In the genomic region with DNA sequence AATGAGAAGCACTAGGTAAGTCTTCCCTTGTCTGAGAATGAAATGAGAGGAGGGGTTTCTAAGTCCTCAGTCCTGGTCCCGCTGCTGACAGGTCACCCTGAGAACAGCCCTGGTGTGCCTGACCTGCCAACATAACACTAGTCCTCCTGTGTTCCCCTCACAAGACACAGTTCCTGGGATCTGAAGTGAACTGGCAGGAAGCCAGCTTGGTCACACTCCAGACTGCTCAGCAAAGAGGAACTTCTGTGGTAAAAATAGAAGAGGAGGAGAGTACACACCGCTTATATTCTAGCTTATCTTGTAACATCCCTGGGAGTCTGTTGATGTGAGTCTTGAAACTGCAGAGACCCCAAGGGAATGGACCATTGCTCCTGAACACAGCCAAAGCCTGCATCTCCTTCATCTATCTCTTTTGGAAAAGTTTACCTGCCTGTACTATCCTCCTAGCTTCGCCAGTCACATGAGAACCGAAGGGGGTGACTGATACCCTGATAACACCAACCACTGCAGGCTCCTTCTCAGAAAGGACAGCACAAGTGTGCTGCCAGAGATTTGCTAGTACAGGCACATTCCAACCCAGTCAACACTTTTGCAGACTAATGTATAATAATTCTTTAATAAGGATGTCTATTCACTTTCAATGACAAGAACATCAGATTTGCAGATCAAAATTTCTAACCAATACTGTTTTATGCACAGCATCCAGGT, we compare ENCODE assay signal across 8 mouse cellular contexts. TPM values are rescaled to one million over a fixed set of nuclear protein-coding genes. Genes with fewer than 3 reads are reported as not detected.
DNase-seq lines count a peak whose midpoint lies in the region; ATAC-seq lines count a peak whose summit lies in the region.

No protein-coding gene starts in this region.

- no peak overlapping the region for H3K4me3 ChIP-seq in kidney, embryonic 14.5 days (ENCODE audit: low read length)
- 0 out of 2 replicates have a peak overlapping the region, but pooled peaks have one; percentile 9 for H3K4me3 ChIP-seq in heart, embryonic 10.5 days

- no peaks in the 10 kb centered on the region for H3K9me3 ChIP-seq in kidney, embryonic 14.5 days (ENCODE audit: control insufficient read depth, low read length)
- no peaks in the 10 kb centered on the region for H3K9me3 ChIP-seq in heart, embryonic 10.5 days

- H3K36me3 ChIP-seq in kidney, embryonic 14.5 days (ENCODE audit: control insufficient read depth, insufficient read depth, low read length): no peaks in the 10 kb centered on the region
- H3K36me3 ChIP-seq in heart, embryonic 10.5 days: no peaks in the 10 kb centered on the region

- DNase-seq in kidney, adult 9 months: peak; percentile 35
- peak; percentile 57 to 66 for DNase-seq in cerebellum, postnatal 10 days
- DNase-seq in heart, embryonic 10.5 days (ENCODE audit: low spot score): peak; percentile 86
- peak; percentile 15 to 39 for DNase-seq in left cerebral cortex, adult 18-20 months (ENCODE audit: low spot score in 2 of 2)
- peak; percentile 70 for DNase-seq in right cerebral cortex, postnatal 14 days
- no peak for DNase-seq in natural killer cell, adult 2 months (ENCODE audit: low spot score in 2 of 2)
- DNase-seq in urinary bladder, adult 2 months (ENCODE audit: low spot score): no peak

- H3K9ac ChIP-seq in kidney, embryonic 14.5 days (ENCODE audit: low read depth, low read length): no peak overlapping the region

- no peak overlapping the region for H3K4me2 ChIP-seq in kidney, embryonic 14.5 days (replicated peaks; ENCODE audit: low read depth, low read length)

- WGBS in kidney, embryonic 14.5 days: 82% methylated on average over 4 of the region's 4 CpGs
- WGBS in heart, embryonic 10.5 days: 34% methylated on average over 4 of the region's 4 CpGs

- H3K27ac ChIP-seq in kidney, embryonic 14.5 days (ENCODE audit: low read depth, low read length): no peak overlapping the region
- H3K27ac ChIP-seq in heart, embryonic 10.5 days: peak overlapping the region; percentile 9; the same call in 1 of the 2 replicates

- ATAC-seq in kidney, embryonic 14.5 days (ENCODE audit: low FRiP score, low TSS enrichment): no peak

- no peaks in the 10 kb centered on the region for H3K27me3 ChIP-seq in kidney, embryonic 14.5 days (ENCODE audit: control insufficient read depth, insufficient read depth, low read length)
- no peaks in the 10 kb centered on the region for H3K27me3 ChIP-seq in heart, embryonic 10.5 days (ENCODE audit: insufficient read depth, poor library complexity, severe bottlenecking)

- no peaks in the 10 kb centered on the region for H3K4me1 ChIP-seq in kidney, embryonic 14.5 days (ENCODE audit: control insufficient read depth, insufficient read depth, low read length)
- H3K4me1 ChIP-seq in heart, embryonic 10.5 days: peaks cover 12% of the 10 kb centered on the region

RNA-seq across cellular contexts. Expression of a gene that starts 42.3 kb away (rescaled TPM):
- polyA plus RNA-seq in kidney, embryonic 14.5 days (2014; fragmentation: Nextera tagmentation; extraction: Ambion mirVana): 4.2 and 7.6 TPM in 2 replicates
- 51.5 and 89.4 TPM in 2 replicates for polyA plus RNA-seq in heart, embryonic 10.5 days (2016; fragmentation: Nextera tagmentation; extraction: Ambion mirVana)
- total RNA-seq in left cerebral cortex, adult 18-20 months (2021): 1 to 10 TPM; 3.5 to 4.2 TPM
- polyA plus RNA-seq in urinary bladder, adult 2 months (2012; rRNA removed): 246 and 252 TPM in 2 replicates

Comparison
In these comparisons a context has a peak if more than half of its experiments do, and no peak if none do; other contexts are left out.
1. DNase-seq: peak in kidney, adult 9 months (single experiment), cerebellum, postnatal 10 days (2 of 2), heart, embryonic 10.5 days (single experiment), left cerebral cortex, adult 18-20 months (2 of 2) and right cerebral cortex, postnatal 14 days (single experiment); none in natural killer cell, adult 2 months (0 of 2) and urinary bladder, adult 2 months (single experiment).